ENCODE assay signal across 9 mouse cellular contexts in the genomic region with DNA sequence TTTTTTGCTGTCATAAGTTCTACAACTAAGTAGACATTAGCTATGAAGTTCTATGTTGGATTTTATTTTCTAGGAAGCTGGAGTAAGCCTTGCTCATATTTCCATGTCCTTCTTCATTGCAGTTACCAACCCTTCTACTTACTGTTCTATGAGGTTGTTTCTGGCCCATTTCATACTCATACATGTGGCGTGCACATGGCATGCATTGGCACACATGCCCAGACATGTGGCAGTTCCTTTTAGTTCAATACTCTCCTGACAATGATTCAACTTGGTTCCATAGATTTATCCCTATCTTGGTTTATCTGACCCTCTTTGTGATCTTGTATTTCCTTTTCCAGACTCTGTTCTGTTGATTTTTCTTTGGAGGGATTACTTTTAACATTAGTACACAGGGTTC.
"Had no signal": no experiment of that assay in that cellular context is flagged by ENCODE, and none has a peak within 500 bp of the region (broad histone marks: within the 10 kb centered on the region; RNA-seq: fewer than 3 reads in every experiment).

No protein-coding gene starts in this region.

- H3K9ac ChIP-seq: kidney, embryonic 15.5 days; liver, embryonic 12.5 days; neural tube, embryonic 13.5 days; stomach, embryonic 15.5 days had no signal

- H3K9me3 ChIP-seq: kidney, embryonic 15.5 days; liver, embryonic 12.5 days; midbrain, embryonic 10.5 days; neural tube, embryonic 13.5 days; stomach, embryonic 15.5 days had no signal

- H3K4me1 ChIP-seq: kidney, embryonic 15.5 days; liver, embryonic 12.5 days; midbrain, embryonic 10.5 days; neural tube, embryonic 13.5 days; stomach, embryonic 15.5 days had no signal

- H3K4me2 ChIP-seq: kidney, embryonic 15.5 days; liver, embryonic 12.5 days; neural tube, embryonic 13.5 days; stomach, embryonic 15.5 days had no signal

- H3K4me3 ChIP-seq: kidney, embryonic 15.5 days; liver, embryonic 12.5 days; midbrain, embryonic 10.5 days; neural tube, embryonic 13.5 days; stomach, embryonic 15.5 days had no signal

- ATAC-seq: intestine, embryonic 16.5 days; liver, embryonic 12.5 days had no signal

- H3K27me3 ChIP-seq: kidney, embryonic 15.5 days; liver, embryonic 12.5 days; neural tube, embryonic 13.5 days; stomach, embryonic 15.5 days had no signal

- DNase-seq: midbrain, embryonic 14.5 days; retina, postnatal 1 day; thymus, postnatal 36 days had no signal

- H3K27ac ChIP-seq: kidney, embryonic 15.5 days; liver, embryonic 12.5 days; midbrain, embryonic 10.5 days; neural tube, embryonic 13.5 days; stomach, embryonic 15.5 days had no signal

- H3K36me3 ChIP-seq: kidney, embryonic 15.5 days; liver, embryonic 12.5 days; midbrain, embryonic 10.5 days; neural tube, embryonic 13.5 days; stomach, embryonic 15.5 days had no signal
